Mouse (Mus musculus) mammary gland, adult 2 months (tissue): ENCODE data around the gene Defb6. TPM values are rescaled to one million over a fixed set of nuclear protein-coding genes. Genes with fewer than 3 reads are reported as not detected.

Experiments
- polyA plus RNA-seq: library from polyadenylated mRNA; depleted of rRNA; stranded (reverse); fragments of >200 nt; gene quantifications from 2 replicates; pipeline ENCODE4 v1.2.3, GENCODE M21; 2012; ENCODE audit warnings: low replicate concordance; rRNA removed

The Defb6 gene
- 49.4 TPM in 1 of 2 replicates, not detected in the other for polyA plus RNA-seq

GRCm38 (mm10) chr8:19225161-19225560 lies at the start of gene Defb6:
Gene Defb6, plus strand, starts transcription at chr8:19225478.

GRCm38 (mm10) chr8:19239616-19240015 lies 14.3 kb downstream of the Defb6 start, which contains the start of gene Defb46:
Gene Defb46, plus strand, starts transcription at chr8:19239916.

GRCm38 (mm10) chr8:19247280-19247679 lies 22.0 kb downstream of the Defb6 start, which contains the start of gene Defb5:
Gene Defb5, plus strand, starts transcription at chr8:19247580.

Other genes with a start within 250 kb of the Defb6 start
- gene Defb40, start 247.2 kb upstream of the Defb6 start, polyA plus RNA-seq: not detected in 2 replicates
- gene Defb37, start 234.4 kb upstream of the Defb6 start, polyA plus RNA-seq: not detected in 2 replicates
- gene Defb38, start 198.9 kb upstream of the Defb6 start, polyA plus RNA-seq: not detected in 2 replicates
- not detected in 2 replicates for gene Defb39, start 160.7 kb upstream of the Defb6 start, polyA plus RNA-seq
- not detected in 2 replicates for gene Defb12, start 110.6 kb upstream of the Defb6 start, polyA plus RNA-seq
- gene Defb34, start 101.7 kb upstream of the Defb6 start, polyA plus RNA-seq: not detected in 2 replicates
- gene Gm45826, start 84.7 kb upstream of the Defb6 start, polyA plus RNA-seq: not detected in 2 replicates
- not detected in 2 replicates for gene Defb14, start 31.1 kb upstream of the Defb6 start, polyA plus RNA-seq
- not detected in 2 replicates for gene Defb4, start 26.8 kb upstream of the Defb6 start, polyA plus RNA-seq
- not detected in 2 replicates for gene Defb46, start 14.4 kb downstream of the Defb6 start, polyA plus RNA-seq
- not detected in 2 replicates for gene Defb5, start 22.1 kb downstream of the Defb6 start, polyA plus RNA-seq
- not detected in 2 replicates for gene Defb3, start 67.9 kb downstream of the Defb6 start, polyA plus RNA-seq
- gene Defb8, start 222.1 kb downstream of the Defb6 start, polyA plus RNA-seq: not detected in 2 replicates